Mouse (Mus musculus) c-Kit-positive CD71-positive TER-119-negative erythroid progenitor cells, embryonic 14.5 days (primary cell): Measurements from ENCODE around the gene Daxx.
"Not testable (repeated sequence)": the region's sequence is repeated elsewhere in the genome, so short reads cannot be mapped to it uniquely, and the experiment has no call there.

ENCODE experiments used
- DNase-seq: peaks from one replicate; pipeline ENCODE4 v3.0.0-alpha.2; 2013; ENCODE audit warnings: low read depth

The Daxx gene

DNA sequence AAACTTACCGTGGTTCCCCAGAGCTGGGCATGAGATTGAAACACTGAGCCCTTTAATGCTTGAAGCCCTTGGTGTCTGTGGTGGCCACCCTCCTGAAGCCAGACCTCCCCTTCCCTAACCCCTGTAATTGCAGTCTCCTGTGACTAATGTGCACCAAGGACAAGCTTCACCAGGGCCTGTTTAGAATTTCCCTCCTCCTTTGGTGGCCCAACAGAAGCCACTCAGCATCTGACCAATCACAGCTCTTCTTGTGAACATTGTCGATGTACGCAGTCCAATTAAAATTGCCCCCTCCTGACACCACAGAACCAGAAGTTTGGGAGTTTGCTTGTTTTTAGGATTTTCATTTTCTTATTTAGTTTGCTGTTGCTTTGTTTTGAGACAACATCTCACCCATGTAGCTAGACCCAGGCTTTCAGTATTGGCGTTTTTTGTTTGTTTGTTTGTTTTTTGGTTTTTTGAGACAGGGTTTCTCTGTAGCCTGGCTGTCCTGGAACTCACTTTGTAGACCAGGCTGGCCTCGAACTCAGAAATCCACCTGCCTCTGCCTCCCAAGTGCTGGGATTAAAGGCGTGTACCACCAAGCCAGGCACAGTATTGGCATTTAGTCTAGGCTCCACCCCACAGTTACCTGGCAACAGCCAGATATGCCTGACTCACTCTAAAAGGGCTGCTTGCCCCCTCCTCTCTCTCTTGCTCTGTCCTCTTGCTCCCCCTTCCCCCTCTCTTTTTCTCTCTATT lies 5.1 kb upstream of the Daxx start:
- DNase-seq, result not testable (repeated sequence)

DNA sequence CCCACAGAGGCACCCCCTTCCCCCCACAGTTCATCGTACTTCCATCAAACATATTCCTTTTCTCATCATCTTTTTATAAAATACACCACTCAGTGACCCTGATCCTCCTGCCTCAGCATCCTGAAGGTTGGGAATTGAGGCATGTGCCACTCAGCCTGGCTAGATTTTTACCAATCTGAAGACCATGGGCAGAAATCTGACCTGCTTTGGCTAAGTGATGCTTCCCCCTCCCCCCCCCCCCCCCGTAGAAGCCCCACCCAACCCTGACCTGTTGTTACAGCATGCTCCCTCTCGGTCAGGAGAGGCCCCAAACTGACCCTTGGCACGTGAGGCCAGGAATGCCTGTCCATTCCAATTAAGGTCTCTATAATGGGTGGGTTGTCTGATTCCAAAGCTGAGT lies 4.4 kb upstream of the Daxx start, which contains the start of gene Platr17:
TSS of gene Platr17 (plus strand) at position 301 of the 400 bp plus-strand sequence.
- not testable (repeated sequence) for DNase-seq

DNA sequence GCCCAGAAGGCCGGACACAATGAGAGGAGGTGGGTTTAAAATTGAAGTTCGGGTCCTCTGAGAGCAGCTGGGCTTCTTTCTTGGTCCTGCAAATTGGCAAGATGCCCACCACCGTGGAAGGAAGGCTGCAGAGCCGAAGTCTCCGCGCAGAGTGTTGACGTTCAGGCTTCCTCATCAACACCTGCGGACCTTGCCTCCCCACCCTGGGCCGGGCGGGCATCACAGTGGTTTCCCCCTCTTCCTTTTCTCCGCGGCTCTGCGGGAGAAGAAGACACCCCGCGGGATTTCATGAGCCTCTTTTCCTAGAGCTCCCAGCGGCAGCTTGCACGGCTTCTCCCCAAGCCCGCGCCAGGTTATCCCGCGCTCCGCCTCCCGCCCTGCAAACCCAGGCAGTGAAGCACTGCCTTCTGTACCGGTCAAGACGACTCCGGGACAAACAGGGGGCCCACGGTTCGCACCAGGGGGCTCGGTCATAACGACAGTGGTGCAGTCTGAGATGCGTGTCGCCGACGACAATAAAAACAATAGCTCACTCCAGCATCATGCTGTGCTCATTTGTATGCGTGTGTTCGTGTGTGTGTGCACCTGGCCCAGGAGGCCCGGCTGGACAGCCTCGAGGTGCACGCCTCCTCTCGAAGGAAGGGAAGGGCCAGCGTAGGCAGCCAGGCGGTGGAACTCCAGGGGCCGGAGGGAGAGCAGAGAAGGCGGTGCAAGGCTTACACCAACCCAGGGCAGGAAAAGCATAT lies 710 bp upstream of the Daxx start:
- no peak for DNase-seq

DNA sequence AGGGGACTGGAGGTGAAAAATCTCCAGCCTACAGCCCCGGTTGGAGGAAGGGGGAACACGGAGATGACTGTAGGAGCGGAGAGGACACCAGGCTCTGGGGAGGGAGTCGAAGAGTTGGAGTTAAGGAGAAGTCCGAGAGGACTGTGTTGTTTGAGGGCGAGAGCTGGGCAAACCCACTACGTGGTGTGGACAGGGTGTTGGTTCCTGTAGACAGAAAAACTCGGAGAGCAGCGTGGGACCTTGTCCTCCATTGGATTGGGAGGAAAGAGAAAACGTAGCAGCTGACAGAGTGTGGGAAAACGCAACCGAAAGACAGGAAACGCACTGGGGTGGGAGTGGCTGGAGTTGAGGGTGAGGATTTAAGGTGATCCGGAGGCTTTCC lies 646 bp downstream of the Daxx start:
- no peak for DNase-seq

DNA sequence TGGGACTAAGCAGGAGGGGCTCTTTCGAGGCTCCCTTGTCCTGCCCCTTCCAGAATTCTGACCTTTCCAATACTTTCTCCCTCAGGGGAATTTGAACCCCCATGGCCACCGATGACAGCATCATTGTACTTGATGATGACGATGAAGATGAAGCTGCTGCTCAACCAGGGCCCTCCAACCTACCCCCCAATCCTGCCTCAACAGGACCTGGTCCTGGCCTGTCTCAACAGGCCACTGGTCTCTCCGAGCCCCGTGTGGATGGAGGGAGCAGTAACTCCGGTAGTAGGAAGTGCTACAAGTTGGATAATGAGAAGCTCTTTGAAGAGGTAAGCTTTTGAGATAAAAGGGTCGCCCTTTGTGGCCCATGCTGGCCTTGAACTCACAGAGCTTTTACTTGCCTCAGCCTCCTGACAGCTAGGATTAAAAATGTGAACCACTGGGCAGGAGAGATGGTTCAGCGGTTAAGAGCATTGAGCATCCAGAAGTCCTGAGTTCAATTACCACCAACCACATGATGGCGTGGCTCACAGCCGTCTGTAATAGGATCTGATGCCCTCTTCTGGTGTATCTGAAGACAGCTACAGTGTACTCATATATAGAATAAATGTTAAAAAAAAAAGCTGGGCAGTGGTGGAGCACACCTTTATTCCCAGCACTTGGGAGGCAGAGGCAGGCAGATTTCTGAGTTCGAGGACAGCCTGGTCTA lies 1.3 kb downstream of the Daxx start:
- no peak for DNase-seq

DNA sequence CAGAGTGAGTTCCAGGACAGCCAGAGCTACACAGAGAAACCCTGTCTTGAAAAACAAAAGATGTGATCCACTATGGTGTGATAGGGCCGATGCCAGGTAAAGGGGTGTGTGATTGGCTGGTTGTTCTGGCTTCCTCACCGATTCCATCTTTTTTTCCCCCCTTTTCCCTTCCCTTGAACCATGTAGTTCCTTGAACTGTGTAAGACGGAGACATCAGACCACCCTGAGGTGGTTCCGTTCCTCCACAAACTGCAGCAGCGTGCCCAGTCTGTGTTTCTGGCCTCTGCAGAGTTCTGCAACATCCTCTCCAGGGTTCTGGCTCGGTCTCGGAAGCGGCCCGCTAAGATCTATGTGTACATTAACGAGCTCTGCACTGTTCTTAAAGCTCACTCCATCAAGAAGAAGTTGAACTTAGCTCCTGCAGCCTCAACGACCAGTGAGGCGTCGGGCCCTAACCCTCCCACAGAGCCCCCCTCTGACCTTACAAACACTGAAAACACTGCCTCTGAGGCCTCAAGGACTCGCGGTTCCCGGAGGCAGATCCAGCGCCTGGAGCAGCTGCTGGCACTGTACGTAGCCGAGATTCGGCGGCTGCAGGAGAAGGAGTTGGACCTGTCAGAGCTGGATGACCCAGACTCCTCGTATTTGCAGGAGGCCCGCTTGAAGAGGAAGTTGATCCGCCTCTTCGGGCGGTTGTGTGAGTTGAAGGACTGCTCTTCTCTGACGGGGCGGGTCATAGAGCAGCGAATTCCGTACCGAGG lies 2.0 kb downstream of the Daxx start:
- DNase-seq, result no peak

DNA sequence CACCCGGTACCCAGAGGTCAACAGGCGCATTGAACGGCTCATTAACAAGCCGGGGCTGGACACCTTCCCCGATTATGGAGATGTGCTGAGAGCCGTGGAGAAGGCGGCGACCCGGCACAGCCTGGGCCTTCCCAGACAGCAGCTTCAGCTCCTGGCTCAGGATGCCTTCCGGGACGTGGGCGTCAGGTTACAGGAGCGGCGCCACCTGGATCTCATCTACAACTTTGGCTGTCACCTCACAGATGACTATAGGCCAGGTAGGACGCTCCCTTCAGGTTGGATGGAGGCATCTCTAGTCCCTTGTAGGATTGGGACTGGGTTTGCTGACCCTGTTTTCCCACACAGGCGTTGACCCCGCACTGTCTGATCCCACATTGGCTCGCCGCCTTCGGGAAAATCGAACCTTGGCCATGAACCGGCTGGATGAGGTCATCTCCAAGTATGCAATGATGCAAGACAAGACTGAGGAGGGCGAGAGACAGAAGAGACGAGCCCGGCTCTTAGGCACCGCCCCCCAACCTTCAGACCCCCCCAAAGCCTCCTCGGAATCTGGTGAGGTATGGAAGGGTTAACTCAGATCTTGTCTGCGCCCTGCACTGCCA lies 2.7 kb downstream of the Daxx start:
- DNase-seq, result no peak

DNA sequence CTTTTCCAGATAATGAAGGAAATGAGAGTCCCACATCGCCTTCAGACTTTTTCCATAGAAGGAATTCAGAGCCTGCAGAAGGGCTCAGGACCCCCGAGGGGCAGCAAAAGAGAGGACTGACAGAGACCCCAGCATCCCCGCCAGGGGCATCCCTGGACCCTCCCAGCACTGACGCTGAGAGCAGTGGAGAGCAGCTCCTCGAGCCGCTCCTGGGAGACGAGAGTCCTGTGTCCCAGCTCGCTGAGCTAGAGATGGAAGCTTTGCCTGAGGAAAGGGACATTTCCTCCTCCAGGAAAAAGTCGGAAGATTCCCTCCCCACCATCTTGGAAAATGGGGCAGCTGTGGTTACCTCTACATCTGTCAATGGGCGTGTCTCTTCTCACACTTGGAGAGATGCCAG lies 4.0 kb downstream of the Daxx start:
- no peak for DNase-seq

DNA sequence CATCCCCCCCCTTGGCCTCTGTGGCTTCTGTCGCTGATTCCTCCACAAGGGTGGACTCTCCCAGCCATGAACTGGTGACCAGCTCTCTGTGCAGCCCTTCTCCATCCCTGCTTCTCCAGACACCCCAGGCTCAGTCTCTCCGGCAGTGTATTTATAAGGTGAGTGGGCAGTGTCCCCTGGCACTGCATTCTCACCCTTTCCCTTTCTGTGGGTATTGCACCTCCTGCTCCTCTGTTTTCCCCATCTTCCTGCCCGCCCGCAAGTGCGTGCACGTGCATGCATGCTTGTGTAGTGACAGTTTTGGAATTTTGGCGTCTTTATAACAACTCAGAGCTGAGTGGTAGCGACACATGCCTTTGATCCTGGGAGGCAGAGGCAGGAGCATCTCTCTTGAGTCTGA lies 4.7 kb downstream of the Daxx start:
- no peak for DNase-seq

DNA sequence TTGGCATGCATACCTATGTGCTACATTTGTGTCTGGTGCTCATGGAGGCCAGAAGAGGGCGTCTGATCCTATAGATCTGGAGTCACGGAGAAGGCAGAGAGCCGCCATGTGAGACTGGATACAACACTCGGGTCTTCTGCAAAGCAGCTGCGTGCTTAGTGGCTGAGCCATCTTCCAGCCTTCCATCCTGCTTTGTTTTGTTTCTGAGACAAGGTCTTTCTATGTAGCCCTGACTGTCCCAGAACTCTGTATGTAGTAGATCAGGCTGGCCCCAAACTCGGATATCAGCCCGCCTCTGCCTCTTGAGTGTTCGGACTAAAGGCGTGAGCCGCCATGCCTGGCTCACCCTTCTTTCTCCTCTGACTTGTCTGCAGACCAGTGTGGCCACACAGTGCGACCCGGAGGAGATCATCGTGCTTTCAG lies 5.8 kb downstream of the Daxx start:
- no peak for DNase-seq

DNA sequence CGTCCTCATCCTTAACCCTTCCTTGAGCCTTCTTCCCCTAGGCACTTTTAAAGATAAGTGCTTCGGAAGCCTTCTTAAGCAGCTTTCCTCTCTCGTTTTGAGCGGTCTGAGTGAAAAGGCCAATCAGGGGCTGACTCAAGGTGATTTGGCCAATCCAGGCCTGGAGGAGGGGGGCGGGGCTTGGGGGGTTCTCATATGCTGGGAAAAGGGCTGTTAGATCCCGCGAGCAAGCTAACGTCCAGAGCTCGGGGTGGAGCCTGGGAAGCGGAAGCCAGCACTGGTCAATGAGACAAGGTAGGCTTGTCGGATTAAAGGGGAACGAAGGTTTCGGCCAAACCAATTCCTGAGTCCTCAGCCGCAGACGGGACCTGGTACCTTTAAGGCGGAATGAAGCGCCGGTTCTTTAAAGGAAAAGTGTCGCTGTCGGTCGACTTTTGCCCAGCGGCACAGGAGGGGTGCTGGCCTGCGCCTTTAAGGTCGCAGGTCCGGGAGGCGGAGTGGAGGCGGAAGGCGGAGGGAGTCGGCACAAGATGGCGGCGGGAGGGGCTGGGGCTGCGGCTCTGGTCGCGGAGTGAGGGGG lies 6.5 kb downstream of the Daxx start, which contains the start of the genes Tapbp and Zbtb22:
TSS of gene Tapbp (plus strand) at position 229 of the 580 bp plus-strand sequence.
TSS of gene Zbtb22 (plus strand) at position 234 of the 580 bp plus-strand sequence.
- peak; percentile 93 for DNase-seq

DNA sequence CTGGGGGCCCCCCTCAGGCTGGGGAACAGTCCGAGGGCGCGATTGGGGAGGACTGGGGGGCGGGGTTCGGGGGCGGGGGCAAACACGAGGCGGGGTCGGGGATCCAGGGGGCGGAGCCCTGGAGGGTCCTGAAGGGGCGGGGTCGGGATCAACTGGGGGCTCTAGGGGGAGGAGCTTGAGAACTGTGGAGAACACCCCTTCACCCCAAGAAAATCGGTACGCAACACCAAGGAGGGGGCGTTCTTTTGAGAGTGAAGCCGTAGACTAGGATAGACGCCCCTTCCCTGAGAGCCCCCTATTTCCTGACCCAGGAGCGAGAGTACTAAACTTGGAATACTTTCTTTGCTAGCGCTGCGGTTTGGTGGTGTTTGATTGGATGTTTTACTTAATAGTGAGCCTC lies 7.1 kb downstream of the Daxx start:
- no peak for DNase-seq

DNA sequence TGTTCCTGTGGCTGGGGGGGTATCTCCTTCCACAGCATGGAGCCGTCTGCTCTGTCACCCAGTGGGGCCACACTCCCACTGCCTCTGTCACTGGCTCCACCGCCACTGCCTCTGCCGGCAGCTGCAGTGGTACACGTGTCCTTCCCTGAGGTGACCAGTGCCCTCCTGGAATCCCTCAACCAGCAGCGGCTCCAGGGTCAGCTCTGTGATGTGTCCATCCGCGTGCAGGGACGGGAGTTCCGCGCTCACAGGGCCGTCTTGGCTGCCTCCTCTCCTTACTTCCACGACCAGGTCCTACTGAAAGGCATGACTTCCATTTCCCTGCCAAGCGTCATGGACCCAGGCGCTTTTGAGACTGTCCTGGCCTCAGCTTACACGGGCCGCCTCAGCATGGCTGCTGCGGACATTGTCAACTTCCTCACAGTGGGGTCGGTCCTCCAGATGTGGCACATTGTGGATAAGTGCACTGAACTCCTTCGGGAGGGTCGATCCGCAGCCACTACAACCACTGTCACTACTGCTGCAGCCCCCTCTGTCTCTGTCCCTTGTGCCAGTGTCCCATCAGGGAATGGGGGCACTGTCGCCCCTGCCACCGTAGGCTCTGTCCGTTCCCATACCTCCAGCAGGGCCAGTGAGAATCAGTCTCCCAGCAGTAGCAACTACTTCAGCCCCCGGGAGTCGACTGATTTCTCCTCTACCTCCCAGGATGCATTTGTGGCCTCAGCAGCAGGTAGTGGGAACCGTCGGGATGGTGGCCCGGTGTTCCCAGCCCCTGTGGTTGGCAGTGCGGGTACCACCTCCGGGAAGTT lies 7.8 kb downstream of the Daxx start:
- DNase-seq, result no peak

DNA sequence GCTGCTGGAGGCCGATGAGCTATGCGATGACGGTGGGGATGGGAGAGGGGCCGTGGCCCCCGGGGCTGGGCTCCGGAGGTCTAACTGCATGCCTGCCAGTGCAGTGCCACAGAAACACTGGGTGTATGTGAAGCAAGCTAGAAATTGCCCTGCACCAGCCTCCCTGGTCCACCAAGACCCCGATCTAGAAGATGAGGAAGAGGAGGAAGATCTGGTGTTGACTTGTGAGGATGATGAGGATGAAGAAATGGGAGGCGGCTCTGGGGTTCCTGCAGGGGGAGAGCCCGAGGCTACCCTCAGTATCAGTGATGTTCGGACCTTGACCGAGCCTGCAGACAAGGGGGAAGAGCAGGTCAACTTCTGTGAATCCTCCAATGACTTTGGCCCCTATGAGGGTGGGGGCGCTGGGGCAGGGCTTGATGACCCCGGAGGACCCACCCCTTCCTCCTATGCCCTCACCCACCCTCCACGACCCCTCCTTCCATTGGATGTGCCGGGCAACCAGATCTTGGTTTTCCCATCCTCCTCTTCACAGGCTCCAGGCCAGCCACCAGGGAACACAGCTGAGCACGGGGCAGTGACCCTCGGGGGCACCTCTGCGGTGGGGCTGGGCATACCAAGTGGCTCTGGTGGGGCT lies 8.6 kb downstream of the Daxx start:
- no peak for DNase-seq

DNA sequence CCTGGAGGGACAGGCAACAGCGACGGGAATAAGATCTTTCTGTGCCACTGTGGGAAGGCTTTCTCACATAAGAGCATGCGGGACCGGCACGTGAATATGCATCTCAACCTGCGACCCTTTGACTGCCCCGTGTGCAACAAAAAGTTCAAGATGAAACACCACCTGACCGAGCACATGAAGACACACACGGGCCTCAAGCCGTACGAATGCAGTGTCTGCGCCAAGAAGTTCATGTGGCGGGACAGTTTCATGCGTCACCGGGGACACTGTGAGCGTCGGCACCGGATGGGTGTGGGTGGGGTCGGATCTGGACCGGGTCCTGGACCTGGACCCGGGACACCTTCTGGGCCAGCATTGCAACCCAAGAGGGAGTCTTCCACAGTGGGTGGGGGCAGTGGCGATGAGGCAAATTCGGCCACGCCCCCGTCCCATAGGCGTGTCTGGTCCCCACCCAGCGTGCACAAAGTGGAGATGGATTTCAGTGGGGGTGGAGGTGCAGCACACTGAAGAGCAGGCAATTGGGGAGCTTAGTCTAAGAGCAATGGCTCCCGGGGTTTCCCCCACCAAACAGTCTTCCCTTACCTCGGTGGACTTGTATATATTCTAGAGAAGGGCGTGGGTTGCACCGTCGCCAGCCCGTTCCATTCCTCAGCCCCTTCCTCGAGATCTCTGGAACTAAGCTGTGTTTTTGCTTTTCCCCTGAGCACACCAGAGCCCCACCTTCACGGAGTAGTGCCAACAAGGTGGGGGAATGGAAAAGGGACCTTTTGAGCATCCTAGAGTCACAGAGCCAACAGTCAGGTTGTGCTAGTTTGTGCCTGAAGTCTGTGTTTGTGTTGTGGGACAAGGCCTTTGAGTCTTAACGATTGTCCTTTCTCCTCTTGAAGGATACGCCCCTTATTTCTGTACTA lies 9.3 kb downstream of the Daxx start:
- DNase-seq, result no peak

DNA sequence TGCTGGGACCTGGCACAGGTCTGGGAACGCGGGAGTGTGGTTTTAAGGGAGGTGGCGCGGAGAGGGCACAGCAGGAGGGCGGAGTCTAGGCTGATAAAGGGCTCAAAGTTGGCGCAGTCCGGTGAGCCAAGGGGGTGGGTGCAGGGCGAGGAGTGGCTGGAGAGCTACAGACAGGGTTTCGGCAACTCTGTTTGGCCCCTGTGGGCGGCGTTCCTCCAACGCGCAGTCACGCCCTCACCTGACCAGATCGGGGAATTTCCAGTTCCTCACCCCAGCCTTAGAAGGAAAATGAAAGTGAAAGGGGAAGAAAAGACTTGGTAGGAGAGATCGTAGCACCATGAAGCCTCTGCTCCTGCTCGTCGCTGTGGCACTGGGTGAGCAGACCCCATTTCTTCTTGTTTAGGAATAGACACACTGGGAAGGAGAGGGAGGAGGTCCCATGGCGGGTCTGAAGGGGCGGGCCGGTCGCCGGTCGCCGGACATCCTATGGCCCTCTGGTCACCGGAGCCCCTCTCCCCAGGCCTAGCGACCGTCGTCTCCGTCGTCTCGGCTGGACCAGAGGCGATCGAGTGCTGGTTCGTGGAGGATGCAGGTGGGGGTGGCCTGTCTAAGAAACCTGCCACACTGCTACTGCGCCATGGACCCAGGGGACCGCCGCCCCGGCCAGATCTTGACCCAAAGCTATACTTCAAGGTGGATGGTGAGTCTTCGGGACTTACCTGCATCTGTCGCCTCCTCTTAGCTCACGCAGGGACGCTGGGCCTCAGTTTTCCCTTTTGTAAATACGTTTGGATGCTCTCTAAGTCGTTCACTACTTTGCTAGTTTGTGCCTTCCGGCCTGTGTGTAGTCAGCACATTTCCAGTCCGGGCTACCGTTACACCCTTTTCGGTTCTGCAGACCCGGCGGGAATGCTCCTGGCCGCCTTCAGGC lies 10.4 kb downstream of the Daxx start:
- DNase-seq, result peak; percentile 91

DNA sequence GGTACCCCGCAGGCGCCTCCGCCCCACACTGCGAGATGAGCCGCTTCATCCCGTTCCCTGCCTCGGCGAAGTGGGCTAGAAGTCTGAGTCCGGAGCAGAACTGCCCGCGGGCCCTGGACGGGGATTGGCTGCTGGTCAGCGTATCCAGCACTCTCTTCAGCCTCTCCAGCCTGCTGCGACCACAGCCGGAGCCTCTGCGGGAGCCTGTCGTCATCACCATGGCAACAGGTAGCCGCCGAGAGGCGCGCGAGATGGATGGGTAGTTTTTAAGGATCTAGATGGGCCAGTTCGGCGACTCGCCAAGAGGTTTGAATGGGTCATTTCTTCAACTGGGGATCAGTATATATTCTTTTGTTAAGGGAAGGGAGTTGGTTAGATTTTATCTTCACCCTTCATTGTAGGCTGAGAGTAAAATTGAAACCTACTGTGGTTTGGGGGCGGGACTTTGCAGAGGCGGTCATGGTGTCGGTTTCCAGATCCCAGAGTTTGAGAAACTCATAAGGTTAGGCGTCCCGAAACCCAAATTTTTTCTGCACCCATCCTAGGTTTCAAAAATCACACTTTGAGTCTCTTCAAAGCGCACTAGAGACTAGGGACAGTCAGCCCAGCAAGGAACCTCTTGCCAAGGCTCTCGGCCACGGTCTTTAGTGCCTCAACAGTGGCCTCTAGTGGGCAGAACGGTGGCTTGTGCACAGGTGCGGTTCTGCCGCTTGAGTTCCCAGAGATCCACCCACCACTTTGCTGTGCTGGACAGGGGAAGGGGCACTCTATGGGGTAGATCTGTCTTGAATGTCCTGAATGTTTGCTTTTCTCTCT lies 11.3 kb downstream of the Daxx start:
- DNase-seq, result peak; percentile 90
